Mouse (Mus musculus) spleen, adult 2 months (tissue): ENCODE results near the gene Gjb5. TPM values are rescaled to one million over a fixed set of nuclear protein-coding genes. Genes with fewer than 3 reads are reported as not detected.
A peak's percentile ranks its signal among the peaks of the same experiment; 100 is the strongest.

Source experiments
- DNase-seq, 2 experiments: peaks; one replicate each; pipeline versions ENCODE4 v3.0.0 to v3.0.0-alpha.2; 2012 to 2021; ENCODE audit warnings: low spot score in 2 of 2, low read depth in 1 of 2
- H3K27ac ChIP-seq: fragments of 200-500 bp; 2 replicates; pipeline ENCODE4 v1.5.1; 2012; ENCODE audit warnings: low read length, inconsistent platforms; ENCODE audit not compliant: insufficient read depth
- H3K27me3 ChIP-seq: fragments of 200-500 bp; 2 replicates; pipeline ENCODE4 v1.6.1; 2012; ENCODE audit warnings: mild to moderate bottlenecking, moderate library complexity, low read length, inconsistent platforms; ENCODE audit not compliant: control insufficient read depth, insufficient read depth
- H3K36me3 ChIP-seq: fragments of 200-500 bp; 2 replicates; pipeline ENCODE4 v1.6.1; 2012; ENCODE audit warnings: mild to moderate bottlenecking, low read length, inconsistent platforms; ENCODE audit not compliant: control insufficient read depth, insufficient read depth
- H3K4me1 ChIP-seq: fragments of 200-500 bp; 2 replicates; pipeline ENCODE4 v1.6.1; 2011; ENCODE audit warnings: inconsistent platforms; ENCODE audit not compliant: control insufficient read depth, insufficient read depth, insufficient read length
- H3K4me3 ChIP-seq: fragments of 200-500 bp; 2 replicates; pipeline ENCODE4 v1.5.1; 2011; ENCODE audit warnings: mild to moderate bottlenecking, inconsistent platforms; ENCODE audit not compliant: insufficient read depth, insufficient read length; ENCODE audit errors: extremely low read depth
- CTCF ChIP-seq: fragments of 200-500 bp; IDR thresholded peaks from 2 replicates; pipeline ENCODE4 v1.5.1; 2011; ENCODE audit warnings: mild to moderate bottlenecking, inconsistent platforms; ENCODE audit not compliant: insufficient read depth, insufficient read length, insufficient replicate concordance; ENCODE audit errors: extremely low read depth
- POLR2A ChIP-seq: fragments of 200-500 bp; IDR thresholded peaks from 2 replicates; pipeline ENCODE4 v1.6.1; 2011; ENCODE audit warnings: low read depth, low read length, inconsistent platforms
- WGBS: fragments of 180-500 bp; shearing (Covaris S2); methylation state at CpG from one replicate; pipeline ENCODE4 v1.1.7; 2018; 5-methylcytosine and 5-hydroxymethylcytosine counted together
- polyA plus RNA-seq: library from polyadenylated mRNA; depleted of rRNA; stranded (reverse); fragments of >200 nt; gene quantifications from 2 replicates; pipeline ENCODE4 v1.2.3, GENCODE M21; 2012; rRNA removed

Gene Gjb5
- polyA plus RNA-seq = 0.29 TPM in 1 of 2 replicates, not detected in the other

DNA sequence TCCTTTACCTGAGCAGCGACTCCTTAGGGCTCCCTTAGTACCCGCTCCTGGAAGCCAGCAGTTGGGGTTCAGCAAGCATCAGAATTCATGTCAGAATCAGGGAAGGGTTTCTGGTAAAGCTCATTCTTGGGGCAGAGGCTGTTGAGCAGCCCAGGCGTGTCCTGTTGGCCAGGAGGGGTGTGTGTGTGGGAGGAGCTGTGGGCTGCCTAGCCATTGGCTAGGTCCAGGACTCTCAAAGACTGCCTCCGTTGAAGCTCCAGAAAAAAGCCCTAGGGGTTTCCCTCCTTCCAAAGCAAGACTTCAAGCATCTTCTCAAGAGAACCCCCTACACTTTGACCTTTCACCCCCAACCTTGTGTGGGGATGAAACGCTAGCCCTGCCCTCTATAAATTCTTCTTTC is at the start of gene Gjb5:
Gene Gjb5 (minus strand): TSS at position 164 of the 400 bp plus-strand sequence.
- 65% methylated on average over 5 of the region's 5 CpGs for WGBS

GRCm38 (mm10) chr4:127402614-127403013 is 44.6 kb upstream of the Gjb5 start:
- Histone ChIP-seq H3K4me1 (no peaks in the 10 kb centered on the region), H3K27ac (no peak overlapping the region), H3K27me3 (no peaks in the 10 kb centered on the region), H3K4me3 (no peak overlapping the region), H3K36me3 (no peaks in the 10 kb centered on the region)
- WGBS = 75% methylated on average over 3 of the region's 3 CpGs
- no peak for DNase-seq
- TF ChIP-seq CTCF (no peak), POLR2A (no peak)

More for the DNA sequence above, at the start of gene Gjb5:
- H3K27ac ChIP-seq = no peak within 1 kb of the TSS
- no peak within 1 kb of the TSS for H3K4me3 ChIP-seq
- H3K27me3 ChIP-seq = no peaks in the 10 kb centered on the region
- no peaks in the 10 kb centered on the region for H3K36me3 ChIP-seq
- TF ChIP-seq POLR2A (no peak), CTCF (no peak)
- H3K4me1 ChIP-seq = no peaks in the 10 kb centered on the region
- no peak for DNase-seq

- no peak for DNase-seq
- H3K4me1 ChIP-seq = no peaks in the 10 kb centered on the region
- H3K27ac ChIP-seq = no peak overlapping the region
- no peaks in the 10 kb centered on the region for H3K27me3 ChIP-seq
- H3K36me3 ChIP-seq = no peaks in the 10 kb centered on the region
- TF ChIP-seq CTCF (no peak), POLR2A (no peak)
- no peak overlapping the region for H3K4me3 ChIP-seq
- WGBS = 95% methylated on average over 4 of the region's 4 CpGs
These were observed 44.2 kb upstream of the Gjb5 start for GRCm38 (mm10) chr4:127402166-127402565.

DNA sequence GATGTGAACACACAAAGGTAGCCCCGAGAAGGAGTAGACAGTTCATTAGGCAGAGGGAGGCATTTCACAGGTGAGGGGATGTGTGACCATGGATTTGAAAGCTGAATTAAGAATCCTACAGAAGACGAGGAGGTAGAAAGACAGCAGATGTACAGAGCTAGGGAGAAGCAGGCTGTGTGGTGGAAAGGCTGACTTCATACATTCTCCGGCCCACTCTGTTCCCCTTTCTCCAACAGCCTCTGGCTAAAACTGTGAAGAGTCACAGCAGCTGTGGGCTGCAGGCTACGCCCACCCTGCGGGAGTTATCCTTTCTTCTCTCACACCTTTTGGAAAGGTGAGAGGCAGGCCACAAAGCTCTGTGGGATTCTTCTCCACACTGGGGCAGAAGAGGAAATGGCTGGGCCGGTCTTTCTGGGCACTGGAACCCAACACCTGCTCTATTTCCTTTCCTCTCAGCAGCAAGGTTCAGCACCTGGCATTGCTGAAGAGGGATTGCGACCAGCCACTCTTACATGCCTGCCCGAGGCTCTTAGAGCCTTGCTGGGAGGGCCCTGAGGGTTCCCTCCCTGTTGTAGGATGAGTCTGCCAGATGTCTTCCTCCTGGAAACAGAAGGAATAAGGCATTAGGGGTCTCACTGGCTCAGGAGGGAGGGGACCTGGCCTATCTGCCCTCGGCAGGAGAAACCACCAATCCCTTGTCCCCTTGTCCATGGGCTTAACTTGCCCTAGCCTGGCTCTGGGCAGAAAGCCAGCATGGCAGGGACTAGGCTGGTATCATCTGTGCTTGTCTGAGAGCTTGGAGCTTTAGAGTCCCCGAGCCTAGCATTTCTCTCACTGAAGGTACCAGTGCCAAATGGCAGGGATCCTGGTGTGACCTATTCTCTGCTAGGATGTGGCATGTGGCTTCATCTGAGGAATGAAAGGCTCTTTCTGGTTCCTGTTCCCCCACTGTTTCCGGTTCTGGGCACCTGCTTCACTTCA is 42.5 kb upstream of the Gjb5 start:
- no peak overlapping the region for H3K27ac ChIP-seq
- H3K4me1 ChIP-seq = no peaks in the 10 kb centered on the region
- H3K4me3 ChIP-seq = no peak overlapping the region
- TF ChIP-seq POLR2A (no peak), CTCF (no peak)
- no peaks in the 10 kb centered on the region for H3K27me3 ChIP-seq
- H3K36me3 ChIP-seq = no peaks in the 10 kb centered on the region
- DNase-seq = no peak
- 43% methylated on average over 11 of the region's 11 CpGs for WGBS

- no peaks in the 10 kb centered on the region for H3K36me3 ChIP-seq
- no peak for DNase-seq
- H3K27me3 ChIP-seq = no peaks in the 10 kb centered on the region
These were observed 37.6 kb upstream of the Gjb5 start for GRCm38 (mm10) chr4:127395591-127395990.

GRCm38 (mm10) chr4:127389645-127390044 is 31.7 kb upstream of the Gjb5 start:
- Histone ChIP-seq H3K4me1 (no peaks in the 10 kb centered on the region), H3K27ac (no peak overlapping the region), H3K4me3 (no peak overlapping the region), H3K36me3 (no peaks in the 10 kb centered on the region), H3K27me3 (no peaks in the 10 kb centered on the region)
- no peak for DNase-seq
- TF ChIP-seq CTCF = no peak
- no peak for TF ChIP-seq POLR2A
- 72% methylated on average over 13 of the region's 13 CpGs for WGBS

More at GRCm38 (mm10) chr4:127395591-127395990, 37.6 kb upstream of the Gjb5 start:
- no peaks in the 10 kb centered on the region for H3K4me1 ChIP-seq
- H3K4me3 ChIP-seq = no peak overlapping the region
- 20% methylated on average over 4 of the region's 4 CpGs for WGBS
- no peak for TF ChIP-seq CTCF
- no peak for TF ChIP-seq POLR2A
- H3K27ac ChIP-seq = no peak overlapping the region

DNA sequence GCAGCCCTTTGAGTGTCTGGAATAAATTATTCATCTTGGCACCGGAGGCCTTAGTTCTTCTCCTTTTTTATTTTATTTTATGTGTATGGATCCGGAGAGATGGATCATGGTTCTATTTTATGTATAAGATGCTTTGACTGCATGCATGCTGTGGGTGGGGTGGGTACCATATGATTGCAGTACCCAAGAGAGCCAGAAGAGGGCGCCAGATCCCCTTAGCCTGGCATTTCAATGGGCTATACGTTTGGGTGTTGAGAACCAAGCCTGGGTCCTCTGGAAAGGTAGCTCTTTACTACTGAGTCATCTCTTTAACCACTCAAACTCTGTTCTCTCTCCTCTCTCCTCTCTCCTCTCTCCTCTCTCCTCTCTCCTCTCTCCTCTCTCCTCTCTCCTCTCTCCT is 19.4 kb upstream of the Gjb5 start:
- WGBS = 31% methylated on average over 4 of the region's 4 CpGs
- Histone ChIP-seq H3K4me3 (no peak overlapping the region), H3K27me3 (no peaks in the 10 kb centered on the region), H3K27ac (no peak overlapping the region), H3K4me1 (no peaks in the 10 kb centered on the region), H3K36me3 (no peaks in the 10 kb centered on the region)
- peak; percentile 21; the same call in 1 of the 2 replicates for TF ChIP-seq CTCF
- TF ChIP-seq POLR2A = no peak
- DNase-seq = no peak
